Mouse (Mus musculus): ENCODE results near the gene Pafah1b1. TPM values are rescaled to one million over a fixed set of nuclear protein-coding genes. Genes with fewer than 3 reads are reported as not detected.

Pafah1b1 gene
- polyA plus RNA-seq, 1 experiment from 2014 or later: 73.0 TPM

- Histone ChIP-seq H3K4me1 (peaks cover 13% of the 10 kb centered on the region; the same call in 1 of the 2 replicates), H3K27ac (no peak overlapping the region), H3K4me2 (replicated peaks) (no peak overlapping the region), H3K36me3 (no peaks in the 10 kb centered on the region), H3K27me3 (replicated peaks) (peaks cover 5% of the 10 kb centered on the region), H3K9me3 (no peaks in the 10 kb centered on the region), H3K9ac (no peak overlapping the region), H3K4me3 (no peak overlapping the region)
- no peak for ATAC-seq (ENCODE audit: low FRiP score, low read depth)
- 61% methylated on average over 5 of the region's 5 CpGs for WGBS
Observed at GRCm38 (mm10) chr11:74634490-74635275, 89.8 kb downstream of the Pafah1b1 start.

GRCm38 (mm10) chr11:74631880-74632789, 92.3 kb downstream of the Pafah1b1 start:
- Histone ChIP-seq H3K9me3 (no peaks in the 10 kb centered on the region), H3K9ac (no peak overlapping the region), H3K36me3 (no peaks in the 10 kb centered on the region), H3K4me2 (replicated peaks) (no peak overlapping the region), H3K4me1 (peaks cover under 1% of the 10 kb centered on the region; the same call in 1 of the 2 replicates), H3K27me3 (replicated peaks) (no peaks in the 10 kb centered on the region), H3K27ac (no peak overlapping the region), H3K4me3 (no peak overlapping the region)
- ATAC-seq (ENCODE audit: low FRiP score, low read depth): no peak
- WGBS: 70% methylated on average over 7 of the region's 7 CpGs

GRCm38 (mm10) chr11:74627481-74627880, 97.0 kb downstream of the Pafah1b1 start:
- Histone ChIP-seq H3K36me3 (no peaks in the 10 kb centered on the region), H3K4me2 (replicated peaks) (no peak overlapping the region), H3K9ac (no peak overlapping the region), H3K9me3 (no peaks in the 10 kb centered on the region), H3K4me1 (no peaks in the 10 kb centered on the region), H3K27ac (no peak overlapping the region), H3K27me3 (replicated peaks) (no peaks in the 10 kb centered on the region), H3K4me3 (no peak overlapping the region)
- WGBS: 89% methylated on average over 3 of the region's 3 CpGs
- ATAC-seq (ENCODE audit: low FRiP score, low read depth): no peak

- no peaks in the 10 kb centered on the region for H3K9me3 ChIP-seq
Observed at GRCm38 (mm10) chr11:74625333-74625732, 99.1 kb downstream of the Pafah1b1 start.

More at GRCm38 (mm10) chr11:74625333-74625732, 99.1 kb downstream of the Pafah1b1 start:
- Histone ChIP-seq H3K9ac (no peak overlapping the region), H3K27ac (no peak overlapping the region), H3K4me3 (no peak overlapping the region), H3K36me3 (no peaks in the 10 kb centered on the region), H3K27me3 (replicated peaks) (peaks cover 11% of the 10 kb centered on the region), H3K4me1 (no peaks in the 10 kb centered on the region), H3K4me2 (replicated peaks) (no peak overlapping the region)
- ATAC-seq (ENCODE audit: low FRiP score, low read depth): no peak

Other genes with a start within 250 kb of the Pafah1b1 start
- gene Rap1gap2, start 113.8 kb downstream of the Pafah1b1 start, polyA plus RNA-seq (2016; fragmentation: Nextera tagmentation; extraction: Ambion mirVana): 8.0 and 10.1 TPM in 2 replicates
- 2.1 and 2.2 TPM in 2 replicates for gene Ccdc92b, start 105.1 kb downstream of the Pafah1b1 start, polyA plus RNA-seq (2016; fragmentation: Nextera tagmentation; extraction: Ambion mirVana)
- gene Cluh, start 75.2 kb downstream of the Pafah1b1 start, polyA plus RNA-seq (2016; fragmentation: Nextera tagmentation; extraction: Ambion mirVana): 18.4 and 20.2 TPM in 2 replicates
- gene Mettl16, start 46.2 kb upstream of the Pafah1b1 start, polyA plus RNA-seq (2016; fragmentation: Nextera tagmentation; extraction: Ambion mirVana): 46.2 and 53.8 TPM in 2 replicates
- gene Mnt, start 106.2 kb upstream of the Pafah1b1 start, polyA plus RNA-seq (2016; fragmentation: Nextera tagmentation; extraction: Ambion mirVana): 7.8 and 9.0 TPM in 2 replicates
- gene Sgsm2, start 172.4 kb upstream of the Pafah1b1 start, polyA plus RNA-seq (2016; fragmentation: Nextera tagmentation; extraction: Ambion mirVana): 16.1 and 16.8 TPM in 2 replicates
- gene Tsr1, start 173.4 kb upstream of the Pafah1b1 start, polyA plus RNA-seq (2016; fragmentation: Nextera tagmentation; extraction: Ambion mirVana): 35.2 and 38.3 TPM in 2 replicates
- gene Smg6, start 201.2 kb upstream of the Pafah1b1 start, polyA plus RNA-seq (2016; fragmentation: Nextera tagmentation; extraction: Ambion mirVana): 21.3 and 21.8 TPM in 2 replicates
- gene Srr, start 201.3 kb upstream of the Pafah1b1 start, polyA plus RNA-seq (2016; fragmentation: Nextera tagmentation; extraction: Ambion mirVana): 27.4 and 28.1 TPM in 2 replicates

Measured in neural tube, embryonic 12.5 days (tissue).